8 mouse cellular contexts compared by ENCODE assay signal in genomic region chr10:20312736-20313301, GRCm38 (mm10). TPM values are rescaled to one million over a fixed set of nuclear protein-coding genes. Genes with fewer than 3 reads are reported as not detected.
DNase-seq lines count a peak whose midpoint lies in the region; ATAC-seq lines count a peak whose summit lies in the region.

No protein-coding gene starts in this region.

- no peaks in the 10 kb centered on the region for H3K27me3 ChIP-seq in embryonic facial prominence, embryonic 12.5 days
- H3K27me3 ChIP-seq in limb, embryonic 10.5 days (ENCODE audit: low read depth, poor library complexity, severe bottlenecking): no peaks in the 10 kb centered on the region
- H3K27me3 ChIP-seq in midbrain, embryonic 12.5 days: no peaks in the 10 kb centered on the region

- DNase-seq in 3T3-L1 (ENCODE audit: low read depth, low spot score): peak; percentile 79
- DNase-seq in adrenal gland, postnatal 36 days: peak; percentile 93 to 96
- peak; percentile 91 to 93 for DNase-seq in heart, adult 18-20 months
- peak; percentile 89 for DNase-seq in kidney, adult 18-20 months
- peak; percentile 91 for DNase-seq in limb, embryonic 10.5 days (ENCODE audit: low spot score)
- peak; percentile 81 for DNase-seq in skeletal muscle tissue, adult 2 months (ENCODE audit: low read depth, low spot score)

- peak; percentile 75 for ATAC-seq in embryonic facial prominence, embryonic 12.5 days (ENCODE audit: insufficient number of reproducible peaks, insufficient read depth, low FRiP score, low TSS enrichment)
- ATAC-seq in midbrain, embryonic 12.5 days (ENCODE audit: low FRiP score, low read depth): peak; percentile 76

- peak overlapping the region; percentile 86 for H3K4me3 ChIP-seq in embryonic facial prominence, embryonic 12.5 days
- H3K4me3 ChIP-seq in limb, embryonic 10.5 days: peak overlapping the region; percentile 88
- peak overlapping the region; percentile 82 for H3K4me3 ChIP-seq in midbrain, embryonic 12.5 days

- peak overlapping the region; percentile 100 for H3K27ac ChIP-seq in embryonic facial prominence, embryonic 12.5 days
- peak overlapping the region; percentile 99 for H3K27ac ChIP-seq in limb, embryonic 10.5 days
- H3K27ac ChIP-seq in midbrain, embryonic 12.5 days (replicated peaks): peak overlapping the region; percentile 99

- peaks cover 14% of the 10 kb centered on the region; the same call in 1 of the 2 replicates for H3K4me1 ChIP-seq in embryonic facial prominence, embryonic 12.5 days
- H3K4me1 ChIP-seq in limb, embryonic 10.5 days: peaks cover 15% of the 10 kb centered on the region
- peaks cover 17% of the 10 kb centered on the region for H3K4me1 ChIP-seq in midbrain, embryonic 12.5 days

- peaks cover 5% of the 10 kb centered on the region; the same call in 1 of the 2 replicates for H3K36me3 ChIP-seq in embryonic facial prominence, embryonic 12.5 days
- H3K36me3 ChIP-seq in limb, embryonic 10.5 days: peaks cover 26% of the 10 kb centered on the region
- H3K36me3 ChIP-seq in midbrain, embryonic 12.5 days: 0 out of 2 replicates have a peak, but pooled peaks cover 3% of the 10 kb centered on the region

- peak overlapping the region; percentile 88 for H3K9ac ChIP-seq in embryonic facial prominence, embryonic 12.5 days
- H3K9ac ChIP-seq in midbrain, embryonic 12.5 days (replicated peaks): peak overlapping the region; percentile 86

- WGBS in embryonic facial prominence, embryonic 12.5 days: under 1% methylated on average over 48 of the region's 54 CpGs
- WGBS in limb, embryonic 10.5 days: under 1% methylated on average over 43 of the region's 54 CpGs
- under 1% methylated on average over 48 of the region's 54 CpGs for WGBS in midbrain, embryonic 12.5 days

- H3K4me2 ChIP-seq in embryonic facial prominence, embryonic 12.5 days (replicated peaks): peak overlapping the region; percentile 70
- H3K4me2 ChIP-seq in midbrain, embryonic 12.5 days (replicated peaks): peak overlapping the region; percentile 62

- no peaks in the 10 kb centered on the region for H3K9me3 ChIP-seq in embryonic facial prominence, embryonic 12.5 days
- H3K9me3 ChIP-seq in limb, embryonic 10.5 days (replicated peaks): no peaks in the 10 kb centered on the region
- H3K9me3 ChIP-seq in midbrain, embryonic 12.5 days: no peaks in the 10 kb centered on the region

RNA-seq across cellular contexts. Expression of gene Bclaf1, which starts 0.6 kb away (rescaled TPM):
- total RNA-seq in adrenal gland, postnatal 36 days (2021): 100 to 1,000 TPM in 1 of 2 experiments, 10 to 100 TPM in 1; 99.1 to 112 TPM
- polyA plus RNA-seq in embryonic facial prominence, embryonic 12.5 days (2016; fragmentation: Nextera tagmentation; extraction: Ambion mirVana): 153 and 156 TPM in 2 replicates
- total RNA-seq in heart, adult 18-20 months (2021): 10 to 100 TPM; 38.5 to 55.4 TPM
- 153 and 174 TPM in 2 replicates for polyA plus RNA-seq in limb, embryonic 10.5 days (2016; fragmentation: Nextera tagmentation; extraction: Ambion mirVana)
- polyA plus RNA-seq in midbrain, embryonic 12.5 days (2016; fragmentation: Nextera tagmentation; extraction: Ambion mirVana): 170 and 173 TPM in 2 replicates

RNA-seq across cellular contexts. Expression of gene Mtfr2, which starts 34.8 kb away (rescaled TPM):
- total RNA-seq in adrenal gland, postnatal 36 days (2021): 1 to 10 TPM in 1 of 2 experiments, under 1 TPM in 1; 0.66 to 1.4 TPM
- polyA plus RNA-seq in embryonic facial prominence, embryonic 12.5 days (2016; fragmentation: Nextera tagmentation; extraction: Ambion mirVana): 2.3 and 2.7 TPM in 2 replicates
- total RNA-seq in heart, adult 18-20 months (2021): under 1 TPM; 0.26 to 0.52 TPM
- 2.3 and 2.4 TPM in 2 replicates for polyA plus RNA-seq in limb, embryonic 10.5 days (2016; fragmentation: Nextera tagmentation; extraction: Ambion mirVana)
- 1.7 TPM in 2 replicates for polyA plus RNA-seq in midbrain, embryonic 12.5 days (2016; fragmentation: Nextera tagmentation; extraction: Ambion mirVana)

Comparison
In these comparisons a context has a peak if more than half of its experiments do, and no peak if none do; other contexts are left out.
1. Peak in every context shown above with its lines: DNase-seq, ATAC-seq, H3K4me3 ChIP-seq and H3K27ac ChIP-seq.